30 mouse cellular contexts compared by ENCODE assay signal in the genomic region with DNA sequence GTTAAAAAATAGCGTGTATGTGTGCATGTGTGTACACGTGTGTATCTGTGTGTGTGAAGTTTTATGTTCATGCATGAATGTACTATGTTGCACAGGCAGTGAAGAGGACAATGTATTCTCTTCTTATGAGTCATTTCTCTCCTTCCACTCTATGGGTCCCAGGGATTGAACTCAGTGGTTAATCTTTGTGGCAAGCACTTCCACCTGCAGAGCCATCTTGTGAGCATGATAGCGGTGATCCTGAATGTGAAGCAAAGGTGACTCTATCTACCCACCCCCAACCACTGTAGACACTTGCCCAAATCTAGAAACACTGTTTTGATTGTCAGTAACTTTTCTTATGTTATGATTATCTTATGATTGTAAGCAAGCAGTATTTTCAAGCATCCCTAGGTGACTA.
"Had no signal": no experiment of that assay in that cellular context is flagged by ENCODE, and none has a peak within 500 bp of the region (broad histone marks: within the 10 kb centered on the region; RNA-seq: fewer than 3 reads in every experiment).

No protein-coding gene starts in this region.

- H3K4me1 ChIP-seq: limb, embryonic 10.5 days; limb, embryonic 12.5 days; limb, embryonic 15.5 days; liver, embryonic 12.5 days; liver, embryonic 13.5 days; liver, embryonic 15.5 days; lung, embryonic 15.5 days; megakaryocyte, embryonic 14.5 days; midbrain, embryonic 10.5 days; midbrain, embryonic 12.5 days; midbrain, embryonic 15.5 days had no signal

- H3K27ac ChIP-seq: left cerebral cortex, adult 2 months; limb, embryonic 10.5 days; limb, embryonic 12.5 days; limb, embryonic 13.5 days; limb, embryonic 15.5 days; liver, embryonic 12.5 days; liver, embryonic 13.5 days; liver, embryonic 14.5 days; liver, embryonic 15.5 days; lung, embryonic 15.5 days; macrophage; midbrain, embryonic 10.5 days; midbrain, embryonic 12.5 days; midbrain, embryonic 15.5 days had no signal

- H3K27me3 ChIP-seq: limb, embryonic 12.5 days; limb, embryonic 13.5 days; limb, embryonic 15.5 days; liver, embryonic 12.5 days; liver, embryonic 13.5 days; liver, embryonic 15.5 days; lung, embryonic 15.5 days; megakaryocyte, embryonic 14.5 days; midbrain, embryonic 12.5 days; midbrain, embryonic 15.5 days had no signal

- DNase-seq: left cerebral cortex, postnatal 4 days; liver; liver, embryonic 13.5 days; liver, postnatal 0 days; lung, adult 18-20 months; lung, adult 2 months; lung, embryonic 14.5 days; lung, postnatal 10 days; lung, postnatal 14 days; lung, postnatal 36 days; lung, postnatal 4 days; midbrain, embryonic 14.5 days had no signal

- H3K4me2 ChIP-seq: limb, embryonic 12.5 days; limb, embryonic 13.5 days; limb, embryonic 15.5 days; liver, embryonic 11.5 days; liver, embryonic 12.5 days; liver, embryonic 13.5 days; liver, embryonic 15.5 days; lung, embryonic 14.5 days; lung, embryonic 15.5 days; midbrain, embryonic 12.5 days; midbrain, embryonic 15.5 days had no signal

- H3K9ac ChIP-seq: limb, embryonic 12.5 days; limb, embryonic 13.5 days; limb, embryonic 15.5 days; liver, embryonic 12.5 days; liver, embryonic 13.5 days; liver, embryonic 14.5 days; liver, embryonic 15.5 days; liver, postnatal 0 days; lung, embryonic 14.5 days; lung, embryonic 15.5 days; midbrain, embryonic 12.5 days; midbrain, embryonic 15.5 days had no signal

- H3K9me3 ChIP-seq: limb, embryonic 10.5 days; limb, embryonic 12.5 days; limb, embryonic 13.5 days; limb, embryonic 15.5 days; liver, embryonic 12.5 days; liver, embryonic 13.5 days; liver, embryonic 15.5 days; lung, embryonic 15.5 days; megakaryocyte, embryonic 14.5 days; midbrain, embryonic 10.5 days; midbrain, embryonic 12.5 days; midbrain, embryonic 15.5 days had no signal

- H3K36me3 ChIP-seq: limb, embryonic 10.5 days; limb, embryonic 12.5 days; limb, embryonic 13.5 days; limb, embryonic 15.5 days; liver, embryonic 12.5 days; liver, embryonic 13.5 days; liver, embryonic 15.5 days; lung, embryonic 15.5 days; midbrain, embryonic 10.5 days; midbrain, embryonic 12.5 days; midbrain, embryonic 15.5 days had no signal

- ATAC-seq: liver, embryonic 12.5 days; liver, postnatal 0 days; lung, postnatal 0 days; midbrain, embryonic 15.5 days; midbrain, embryonic 16.5 days had no signal

- H3K4me3 ChIP-seq: left cerebral cortex, adult 2 months; limb, embryonic 10.5 days; limb, embryonic 12.5 days; limb, embryonic 13.5 days; limb, embryonic 15.5 days; liver, embryonic 12.5 days; liver, embryonic 13.5 days; liver, embryonic 15.5 days; lung, embryonic 15.5 days; megakaryocyte, embryonic 14.5 days; midbrain, embryonic 10.5 days; midbrain, embryonic 12.5 days; midbrain, embryonic 15.5 days; myocyte had no signal
